Mouse (Mus musculus) adrenal gland, adult 18-20 months (tissue): ENCODE measurements at regions not wholly inside any gene's neighbourhood (a gene's known extent, or its start where the extent isn't known, plus 50 kb on each side); places are given as distances from the start of the nearest gene placed in this dataset.

ENCODE experiments used
- DNase-seq, 2 experiments: peaks; one replicate each; pipeline ENCODE4 v3.0.0; 2021 to 2022; ENCODE audit warnings: low spot score in 2 of 2

GRCm38 (mm10) chr7:138640492-138641165 is 205.2 kb upstream of the Ppp2r2d start:
- DNase-seq: no peak

- DNase-seq: no peak
These were observed 206.3 kb upstream of the Ppp2r2d start for GRCm38 (mm10) chr7:138639541-138639940.

- DNase-seq: no peak
These were observed 219.8 kb upstream of the Ppp2r2d start for GRCm38 (mm10) chr7:138626061-138626460.

- DNase-seq: no peak
These were observed 223.5 kb upstream of the Tcerg1l start for GRCm38 (mm10) chr7:138620896-138621655.

- no peak for DNase-seq
These were observed 222.7 kb upstream of the Tcerg1l start for GRCm38 (mm10) chr7:138620080-138620684.

- DNase-seq: no peak
These were observed 218.9 kb upstream of the Tcerg1l start for GRCm38 (mm10) chr7:138616468-138616867.

- DNase-seq: no peak
These were observed 212.1 kb upstream of the Tcerg1l start for GRCm38 (mm10) chr7:138609605-138610004.

- DNase-seq: no peak
These were observed 211.6 kb upstream of the Tcerg1l start for GRCm38 (mm10) chr7:138609124-138609523.

GRCm38 (mm10) chr7:138606363-138606964 is 208.9 kb upstream of the Tcerg1l start:
- DNase-seq: no peak

GRCm38 (mm10) chr7:138605923-138606322 is 208.4 kb upstream of the Tcerg1l start:
- no peak for DNase-seq

GRCm38 (mm10) chr7:138601749-138602148 is 204.2 kb upstream of the Tcerg1l start:
- no peak for DNase-seq

- DNase-seq: no peak
These were observed 195.8 kb upstream of the Tcerg1l start for GRCm38 (mm10) chr7:138593344-138593743.

GRCm38 (mm10) chr7:138567352-138567751 is 169.8 kb upstream of the Tcerg1l start:
- no peak for DNase-seq

GRCm38 (mm10) chr7:138551629-138552028 is 154.1 kb upstream of the Tcerg1l start:
- DNase-seq: no peak

GRCm38 (mm10) chr7:138547881-138548280 is 150.4 kb upstream of the Tcerg1l start:
- no peak for DNase-seq

- no peak for DNase-seq
These were observed 140.7 kb upstream of the Tcerg1l start for GRCm38 (mm10) chr7:138538048-138538831.

GRCm38 (mm10) chr7:138526143-138526542 is 128.6 kb upstream of the Tcerg1l start:
- DNase-seq: no peak

GRCm38 (mm10) chr7:138524936-138525335 is 127.4 kb upstream of the Tcerg1l start:
- no peak for DNase-seq

GRCm38 (mm10) chr7:138514171-138514570 is 116.6 kb upstream of the Tcerg1l start:
- DNase-seq: no peak

GRCm38 (mm10) chr7:138505205-138505604 is 107.7 kb upstream of the Tcerg1l start:
- no peak for DNase-seq

- DNase-seq: no peak
These were observed 106.5 kb upstream of the Tcerg1l start for GRCm38 (mm10) chr7:138503986-138504385.
